Mouse (Mus musculus): ENCODE data around the gene Tmem26. TPM values are rescaled to one million over a fixed set of nuclear protein-coding genes. Genes with fewer than 3 reads are reported as not detected.

Tmem26 gene
- polyA plus RNA-seq, 1 experiment, result 1.4 TPM

DNA sequence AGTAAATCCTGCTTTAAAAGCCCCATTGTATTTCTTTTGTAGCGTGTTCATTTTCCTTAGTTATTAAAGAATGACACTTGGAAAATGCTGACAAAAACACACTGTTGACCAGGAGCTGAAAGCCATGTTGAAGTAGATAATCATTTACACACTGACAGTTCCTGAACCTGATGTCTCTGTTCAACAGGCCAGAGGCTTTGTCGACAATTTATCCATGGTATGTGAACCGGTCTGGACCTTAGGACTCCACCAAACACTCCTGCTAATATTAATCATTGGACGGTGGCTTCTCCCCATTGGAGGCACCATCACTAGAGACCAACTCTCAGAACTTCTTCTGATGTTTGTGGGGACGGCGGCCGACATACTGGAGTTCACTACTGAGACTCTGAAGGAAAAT lies 27.5 kb downstream of the Tmem26 start:
- no peak for DNase-seq (ENCODE audit: low spot score)

DNA sequence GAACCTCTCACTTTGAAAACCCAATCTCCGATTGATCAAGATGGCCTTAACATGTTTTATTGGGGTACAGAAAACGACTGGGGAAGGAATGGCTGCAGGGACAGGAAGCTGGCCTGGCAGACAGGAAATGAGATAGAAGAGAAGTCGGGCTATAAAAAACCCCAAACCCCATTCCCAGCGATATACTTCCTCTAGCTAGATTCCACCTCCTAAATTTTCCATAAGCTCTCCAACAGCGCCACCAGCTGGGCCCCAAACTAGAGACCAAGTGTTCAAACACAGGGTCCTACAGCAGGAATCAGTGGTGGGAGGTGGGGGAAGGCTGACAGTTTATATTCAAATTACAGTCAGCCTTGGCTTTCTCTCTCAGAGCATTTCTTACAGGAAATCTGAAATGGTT lies 35.8 kb downstream of the Tmem26 start:
- no peak for DNase-seq (ENCODE audit: low spot score)

DNA sequence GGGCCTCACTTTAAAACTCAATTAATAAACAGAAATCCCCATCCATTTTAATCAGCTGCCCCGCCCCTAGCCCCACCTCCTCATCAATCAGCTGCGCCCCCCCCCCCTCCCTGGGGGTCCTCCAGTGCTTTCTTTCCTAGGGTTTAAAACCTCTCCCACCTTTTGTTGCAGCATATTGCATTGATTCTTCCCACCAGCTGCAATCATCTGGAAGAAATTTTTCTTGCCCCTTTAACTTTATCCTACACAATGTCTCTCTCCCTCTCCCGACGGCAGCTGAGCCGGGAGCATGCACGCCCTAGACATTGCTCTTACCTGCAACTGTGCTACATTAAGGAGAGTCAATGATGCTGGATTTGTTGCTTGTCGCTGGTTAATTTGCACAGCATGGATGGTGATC lies 36.3 kb downstream of the Tmem26 start:
- DNase-seq (ENCODE audit: low spot score), result no peak

DNA sequence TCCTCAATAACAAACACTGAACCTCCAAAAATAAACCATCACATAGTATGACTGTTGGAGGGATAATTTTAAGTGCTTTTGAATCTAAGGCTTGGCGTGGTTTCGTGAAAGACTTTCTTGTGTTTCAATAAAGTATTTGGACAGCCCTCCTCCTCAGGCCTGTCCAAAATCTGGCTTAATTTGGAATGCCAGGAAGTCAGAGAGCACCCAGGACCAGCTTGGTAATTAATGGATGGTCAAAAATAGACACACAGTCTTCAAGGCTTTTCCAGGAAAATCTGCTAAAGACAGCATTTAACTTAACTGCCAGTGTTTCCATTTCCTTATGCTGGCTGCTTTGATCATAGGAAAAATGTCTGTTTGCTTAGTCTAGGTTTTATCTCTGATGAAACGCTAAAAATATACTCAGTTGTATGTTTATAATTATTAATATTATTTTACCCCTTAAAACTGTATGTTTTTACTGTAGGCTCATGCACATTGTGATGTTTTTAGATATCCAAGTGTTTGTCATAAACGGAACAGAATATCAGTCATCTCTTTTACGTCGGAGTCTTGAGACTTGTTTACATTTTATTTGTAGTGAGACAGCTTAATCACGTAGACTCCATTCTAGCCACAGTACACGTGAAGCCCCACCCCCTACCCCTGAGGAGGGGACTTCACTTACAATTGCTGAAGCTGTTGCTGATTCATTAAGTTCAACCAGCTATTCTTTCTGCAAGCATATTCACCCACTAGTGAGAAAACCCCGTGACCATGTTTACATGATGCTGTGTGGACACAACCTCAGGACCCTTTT lies 57.8 kb downstream of the Tmem26 start:
- DNase-seq (ENCODE audit: low spot score), result no peak

- no peak for DNase-seq (ENCODE audit: low spot score)
Observed at GRCm38 (mm10) chr10:68782724-68783123, 59.3 kb downstream of the Tmem26 start.

GRCm38 (mm10) chr10:68783856-68784255 lies 60.4 kb downstream of the Tmem26 start:
- no peak for DNase-seq (ENCODE audit: low spot score)

DNA sequence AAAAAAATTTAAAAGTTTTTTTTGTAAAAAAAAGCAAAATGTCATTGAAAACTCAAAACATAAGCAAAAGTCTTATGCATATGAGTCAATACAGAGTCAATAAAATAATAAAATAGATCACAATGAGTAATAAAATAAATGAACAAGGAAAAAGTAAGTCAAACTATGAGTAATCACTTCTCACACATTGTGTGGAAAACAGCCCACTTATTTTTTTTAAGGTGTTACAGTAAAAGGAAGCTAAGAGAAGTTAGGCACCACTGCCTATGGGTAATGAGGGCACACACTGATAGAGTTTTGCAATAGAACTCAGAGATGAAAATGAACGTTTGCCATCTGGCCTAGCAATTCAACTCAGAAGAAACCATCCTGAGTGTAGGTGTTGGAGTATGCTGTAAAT lies 61.0 kb downstream of the Tmem26 start:
- DNase-seq (ENCODE audit: low spot score), result no peak

DNA sequence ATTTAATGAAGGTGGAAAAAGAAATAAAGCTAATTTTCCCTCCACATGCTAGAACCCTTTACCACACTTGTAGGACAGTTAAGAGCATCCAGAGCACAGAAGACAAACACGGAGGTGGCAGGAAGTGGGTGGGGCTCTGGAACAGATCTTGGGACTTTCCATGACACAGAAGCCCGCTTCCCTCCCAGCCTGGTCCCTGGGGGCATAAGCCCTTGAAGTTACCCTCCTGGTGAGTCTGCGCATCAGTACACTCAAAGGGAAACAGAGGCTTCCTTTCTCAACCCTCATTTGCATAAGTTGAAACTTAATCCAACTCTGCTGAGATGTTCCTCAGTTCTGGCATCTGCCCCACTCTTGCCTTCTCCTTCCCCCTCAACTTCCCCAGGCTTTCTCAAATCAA lies 72.0 kb downstream of the Tmem26 start:
- DNase-seq (ENCODE audit: low spot score), result no peak

DNA sequence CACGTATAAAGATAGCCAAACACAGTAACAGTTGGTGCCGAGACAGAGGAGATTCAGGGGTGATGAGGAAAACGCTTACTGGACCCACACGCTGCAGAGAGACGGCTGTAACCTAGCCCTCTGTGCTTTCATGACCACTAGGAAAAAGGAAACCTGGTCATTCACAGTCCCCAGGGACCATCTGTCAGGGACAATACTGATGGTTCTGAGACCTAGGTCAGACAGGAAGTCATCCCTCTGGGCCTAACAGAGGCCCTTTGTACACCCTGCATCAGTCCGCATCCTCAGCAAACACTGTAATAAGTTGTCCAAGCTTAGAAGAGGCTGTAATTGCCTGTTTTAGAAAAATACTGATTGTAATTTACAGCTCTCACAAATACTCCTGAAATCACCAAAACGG lies 76.4 kb downstream of the Tmem26 start:
- no peak for DNase-seq (ENCODE audit: low spot score)

DNA sequence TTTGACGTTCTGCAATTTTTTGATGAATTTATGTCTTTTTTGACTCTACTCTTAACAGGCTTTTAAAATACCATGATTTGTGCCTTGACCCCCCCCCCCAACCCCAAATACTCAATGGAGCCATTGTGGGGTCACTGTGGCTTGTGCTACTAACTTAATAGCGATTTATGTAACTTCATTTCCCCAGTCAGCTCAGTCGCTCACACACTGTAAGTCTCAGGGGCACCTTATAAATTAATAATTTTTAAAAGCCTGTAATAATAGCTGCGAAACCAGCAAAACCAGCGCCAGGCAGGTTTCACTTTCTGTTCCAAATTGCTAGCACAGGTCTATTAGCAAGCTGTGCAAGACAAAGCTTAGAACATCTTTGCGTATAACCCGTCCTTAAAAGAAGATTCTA lies 76.9 kb downstream of the Tmem26 start:
- no peak for DNase-seq (ENCODE audit: low spot score)

DNA sequence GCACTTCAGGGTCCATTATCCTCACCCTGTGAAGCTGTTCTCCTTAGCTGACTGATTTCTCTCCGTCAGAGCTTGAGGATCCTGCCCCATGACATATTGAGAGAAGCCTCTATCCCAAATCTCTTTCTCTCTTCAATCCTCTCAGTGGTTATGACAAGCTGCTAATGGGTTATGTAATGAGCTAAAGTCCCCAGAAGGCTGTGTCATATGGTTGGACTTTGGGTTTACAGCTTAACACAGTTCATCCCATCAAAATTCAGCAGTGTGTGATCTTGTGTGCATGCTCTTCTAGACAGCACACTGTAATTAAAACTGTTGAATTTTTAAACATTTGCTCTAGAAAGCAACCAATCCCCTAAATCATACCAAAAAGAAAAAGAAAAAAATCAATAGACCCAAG lies 82.9 kb downstream of the Tmem26 start:
- no peak for DNase-seq (ENCODE audit: low spot score)

DNA sequence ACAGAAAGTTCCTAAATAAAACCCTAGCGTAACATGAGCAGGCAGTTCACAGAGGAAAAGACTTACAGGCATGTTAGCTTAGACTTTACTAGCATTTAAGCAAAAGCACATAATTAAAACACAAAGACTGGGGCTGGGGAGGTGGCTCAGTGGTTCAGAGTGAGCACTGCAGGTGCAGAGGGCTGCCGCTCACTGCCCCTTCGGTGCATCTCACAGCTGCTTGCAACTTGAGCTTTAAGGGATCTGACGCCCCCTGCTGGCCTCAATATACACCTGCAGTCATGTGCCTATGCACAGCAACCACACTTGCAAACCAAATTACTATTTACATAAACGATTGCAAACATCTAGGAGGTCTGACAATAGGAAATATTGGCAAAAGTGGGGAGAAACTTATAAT lies 87.5 kb downstream of the Tmem26 start:
- DNase-seq (ENCODE audit: low spot score), result no peak

DNA sequence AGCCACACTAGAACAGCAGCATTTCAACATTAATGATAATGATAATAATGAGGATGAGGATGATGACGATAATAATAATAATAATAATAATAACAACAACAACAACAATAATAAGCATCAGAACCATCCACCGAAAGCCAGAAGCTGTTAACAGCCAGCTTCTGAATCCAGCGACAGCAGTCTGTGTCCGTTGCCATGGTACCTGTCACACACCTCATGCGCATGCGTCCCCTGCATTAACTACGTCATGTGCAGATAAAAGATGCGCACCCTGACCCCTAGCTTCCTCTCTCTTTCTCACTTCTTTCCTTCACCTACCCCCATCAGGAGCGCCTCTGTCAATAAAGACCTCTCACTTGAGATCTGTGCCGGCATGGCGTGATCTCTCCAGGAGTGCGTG lies 89.3 kb downstream of the Tmem26 start:
- no peak for DNase-seq (ENCODE audit: low spot score)

DNA sequence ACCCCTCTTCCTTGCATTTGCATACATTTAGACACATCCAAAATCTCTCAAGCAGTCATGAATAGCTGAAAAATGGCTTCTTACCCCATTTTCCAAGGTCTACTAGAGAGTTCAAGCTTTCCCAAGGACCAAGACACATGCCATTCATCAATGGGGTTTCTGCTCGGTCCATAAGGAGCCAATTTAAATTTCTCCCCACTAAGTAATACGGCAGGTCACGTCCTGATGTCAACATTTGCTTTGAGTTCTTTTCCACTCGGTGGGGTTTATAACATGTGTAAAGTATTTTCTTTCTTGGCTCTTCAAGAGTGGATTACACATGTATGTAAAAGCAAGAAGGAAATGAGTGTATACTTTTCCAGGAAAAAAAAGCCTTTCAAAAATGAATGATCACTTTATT lies 93.8 kb downstream of the Tmem26 start:
- DNase-seq (ENCODE audit: low spot score), result no peak

GRCm38 (mm10) chr10:68818065-68818759 lies 94.8 kb downstream of the Tmem26 start:
- DNase-seq (ENCODE audit: low spot score), result no peak

DNA sequence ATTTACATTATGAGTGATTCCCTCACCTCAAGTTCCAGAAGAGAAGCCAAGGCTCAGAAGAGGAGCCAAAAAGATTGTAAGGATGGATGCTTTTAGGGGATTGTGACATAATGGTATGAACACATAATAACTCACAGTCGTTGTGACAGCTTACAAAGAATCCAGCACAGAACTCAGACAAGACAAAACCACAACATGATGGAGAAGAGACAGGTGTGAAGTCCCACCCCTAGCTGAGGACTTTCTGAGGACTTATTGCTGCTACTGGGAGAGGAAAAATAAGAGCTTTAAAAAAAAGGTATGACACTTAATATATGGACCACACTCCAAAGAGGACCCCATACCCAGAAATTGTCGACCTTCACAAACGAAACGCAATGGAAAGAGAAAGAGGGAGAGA lies 101.1 kb downstream of the Tmem26 start:
- no peak for DNase-seq (ENCODE audit: low spot score)

Other genes with a start within 250 kb of the Tmem26 start
- gene Cabcoco1, start 181.8 kb upstream of the Tmem26 start, polyA plus RNA-seq (2012; rRNA removed), result 2.6 and 3.6 TPM in 2 replicates

Data from urinary bladder, adult 2 months (tissue).